Mouse (Mus musculus) adrenal gland, adult (tissue): ENCODE data around the gene Igfbp7.

ENCODE experiments used
- DNase-seq, 2 experiments: peaks; one replicate each; pipeline ENCODE4 v3.0.0; 2022 to 2023; ENCODE audit warnings: low spot score in 1 of 2; ENCODE audit not compliant: inconsistent age in 2 of 2

Gene Igfbp7

DNA sequence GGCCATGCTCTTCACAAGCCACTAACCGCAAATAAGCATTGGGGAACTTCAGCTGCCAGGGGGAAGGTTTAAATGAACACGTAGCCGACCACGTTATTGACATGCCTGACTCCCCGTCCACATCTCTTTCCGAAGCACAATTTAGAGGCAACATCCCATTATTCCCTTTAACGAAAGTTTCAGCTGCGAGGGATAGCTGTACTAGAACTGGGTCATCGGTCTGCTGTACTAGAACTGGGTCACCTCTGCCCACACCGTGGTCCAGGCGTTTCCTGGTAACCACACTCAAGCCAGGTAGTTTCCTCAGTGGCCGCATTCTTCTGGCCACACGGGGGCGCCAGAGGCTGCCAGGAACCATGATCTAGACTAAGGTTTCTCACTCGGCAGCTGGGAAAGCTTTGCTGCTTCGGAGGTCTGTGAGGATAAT, 53.5 kb downstream of the Igfbp7 start:
- DNase-seq = peak; percentile 85 to 96

DNA sequence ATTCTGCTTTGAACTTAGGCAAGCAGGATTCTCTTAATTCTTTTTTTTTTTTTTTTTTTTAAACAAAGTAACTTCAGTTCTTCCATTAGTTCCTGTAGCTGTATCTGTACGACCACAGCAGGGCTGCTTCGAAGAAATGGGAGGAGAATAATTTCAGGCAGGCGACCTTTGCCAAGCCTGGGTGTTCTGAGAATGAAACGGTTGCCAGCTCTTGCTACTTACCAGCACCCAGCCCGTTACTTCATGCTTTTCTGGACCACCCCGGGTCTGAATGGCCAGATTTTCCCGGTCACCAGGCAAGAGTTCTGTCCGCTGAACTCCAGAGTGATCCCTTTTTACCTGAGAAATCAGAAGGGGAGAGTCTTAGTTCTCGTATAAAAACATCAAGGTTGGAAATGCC, 56.1 kb downstream of the Igfbp7 start:
- no peak for DNase-seq

DNA sequence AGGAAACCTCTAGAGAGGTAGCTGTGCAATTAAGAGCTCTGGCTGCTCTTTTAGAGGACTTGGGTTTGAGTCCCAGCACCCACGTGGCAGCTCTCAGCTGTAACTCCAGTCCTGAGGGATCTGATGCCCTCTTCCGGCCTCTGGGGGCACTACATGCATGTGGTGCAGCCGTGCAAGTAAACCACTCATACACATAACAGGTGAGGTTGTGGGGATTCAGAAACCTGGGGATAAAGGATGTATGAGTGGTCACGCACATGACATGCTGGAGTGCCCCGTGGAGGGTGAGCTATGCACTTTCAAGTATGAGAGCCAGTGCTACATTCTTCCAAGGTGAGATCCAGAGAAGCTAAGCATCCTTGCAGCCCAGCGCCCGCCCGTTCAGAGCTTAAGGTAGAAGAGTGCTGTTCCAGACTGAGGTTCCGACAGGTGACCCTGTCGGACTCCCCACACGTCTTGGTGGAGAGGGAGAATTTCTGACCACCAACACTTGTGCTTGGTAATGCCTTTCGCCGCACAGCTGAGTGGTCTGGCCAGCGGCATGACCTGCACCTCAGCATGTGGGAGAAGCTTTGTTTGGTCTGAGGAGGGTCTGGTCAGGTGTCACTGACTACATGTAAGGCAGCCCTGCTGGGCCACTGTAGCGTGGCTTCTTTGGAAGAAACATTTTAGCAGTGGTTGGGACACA, 57.7 kb downstream of the Igfbp7 start:
- peak in 1 of 2 experiments; percentile 46 for DNase-seq

DNA sequence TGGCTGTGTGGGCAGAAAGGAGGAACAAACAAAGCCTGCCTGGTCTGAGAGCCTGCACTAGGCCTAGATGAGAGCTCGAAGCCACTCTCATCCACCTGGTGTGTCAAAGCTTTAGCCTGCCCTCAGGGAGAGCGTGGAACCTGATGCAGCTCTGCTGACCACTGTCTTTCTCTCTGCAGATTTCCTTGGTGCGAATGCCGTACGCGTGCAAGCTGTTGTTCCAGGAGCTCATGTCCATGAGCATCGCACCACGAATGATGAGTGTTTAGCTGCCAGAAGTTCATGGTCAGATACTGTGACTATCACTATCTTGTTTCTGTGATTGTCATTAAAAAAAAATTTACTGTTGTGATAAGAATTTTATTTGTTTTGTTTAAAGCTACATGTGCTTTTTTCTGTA, 58.9 kb downstream of the Igfbp7 start:
- peak; percentile 47 to 78 for DNase-seq

DNA sequence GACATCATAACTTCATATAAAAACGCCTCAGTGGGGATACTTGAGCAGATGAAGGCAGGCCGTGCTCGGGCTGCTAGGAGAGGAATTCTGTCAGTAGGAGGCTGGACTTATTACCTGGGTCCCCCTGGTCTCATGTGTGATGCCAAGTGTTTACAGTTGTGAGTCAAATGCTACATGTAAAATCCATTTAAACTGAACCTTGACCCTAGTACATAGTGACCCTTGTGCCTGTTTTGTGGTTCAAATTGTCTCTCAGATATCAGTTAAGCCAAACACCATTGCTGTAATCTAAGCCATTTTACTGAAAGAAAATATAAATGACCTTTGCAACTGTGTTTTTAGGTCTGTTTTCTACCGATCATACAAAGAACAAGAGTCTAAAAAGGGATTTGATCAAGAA, 67.8 kb downstream of the Igfbp7 start:
- DNase-seq = no peak

DNA sequence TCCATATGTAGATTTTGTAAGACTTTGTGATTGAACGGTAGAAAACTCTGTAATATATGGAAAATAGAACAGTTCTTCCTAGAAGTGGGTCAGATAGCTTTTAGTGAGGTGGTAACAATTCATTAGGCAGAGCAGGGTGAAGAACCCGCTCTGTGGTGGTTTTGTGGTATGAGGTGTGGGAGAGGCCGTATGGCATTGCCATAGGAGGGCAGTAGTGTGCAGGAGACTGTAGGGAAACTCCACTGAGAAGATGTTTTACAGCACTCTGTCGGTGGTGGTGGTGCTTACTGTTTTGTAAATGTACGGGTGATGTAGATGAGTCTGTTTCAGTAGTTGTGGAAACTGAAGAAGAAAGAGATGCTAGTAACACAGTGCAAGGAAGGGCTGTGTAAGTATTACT, 77.7 kb downstream of the Igfbp7 start:
- no peak for DNase-seq

DNA sequence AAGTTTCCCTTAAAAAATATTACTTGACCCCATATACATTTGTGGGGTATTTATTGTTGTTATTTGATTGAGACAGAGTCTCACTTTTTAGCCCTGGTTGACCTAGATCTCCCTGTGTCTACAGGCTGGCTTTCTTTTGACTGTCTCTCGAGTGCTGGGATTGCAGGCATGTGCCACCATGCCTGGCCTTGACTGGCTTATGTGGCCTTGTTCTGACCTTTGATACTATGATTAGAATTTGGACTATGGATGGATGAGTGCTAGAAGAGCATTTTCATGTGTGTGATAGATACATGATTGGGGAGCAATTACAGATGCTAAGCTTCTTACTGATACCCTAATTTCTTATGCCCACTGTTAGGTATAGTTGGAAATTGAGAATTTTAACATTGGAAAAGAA, 82.9 kb downstream of the Igfbp7 start:
- DNase-seq = peak; percentile 21 to 58

DNA sequence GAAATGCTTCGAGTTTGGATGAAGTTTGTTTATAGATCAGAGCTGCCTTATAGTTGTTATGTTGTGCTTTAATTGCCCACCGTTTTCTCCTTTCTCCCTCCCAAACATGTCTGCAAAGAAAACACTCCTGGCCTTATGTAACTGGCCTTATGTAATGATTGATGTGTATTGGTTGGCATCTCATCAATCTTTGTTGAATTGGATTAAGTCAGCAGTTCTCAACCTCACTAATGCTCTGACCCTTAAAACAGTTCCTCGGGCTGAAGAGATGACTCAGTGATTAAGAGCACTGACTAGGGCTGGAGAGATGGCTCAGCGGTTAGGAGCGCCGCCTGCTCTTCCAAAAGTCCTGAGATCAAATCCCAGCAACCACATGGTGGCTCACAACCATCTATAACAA, 92.9 kb downstream of the Igfbp7 start:
- peak in 1 of 2 experiments; percentile 35 for DNase-seq

DNA sequence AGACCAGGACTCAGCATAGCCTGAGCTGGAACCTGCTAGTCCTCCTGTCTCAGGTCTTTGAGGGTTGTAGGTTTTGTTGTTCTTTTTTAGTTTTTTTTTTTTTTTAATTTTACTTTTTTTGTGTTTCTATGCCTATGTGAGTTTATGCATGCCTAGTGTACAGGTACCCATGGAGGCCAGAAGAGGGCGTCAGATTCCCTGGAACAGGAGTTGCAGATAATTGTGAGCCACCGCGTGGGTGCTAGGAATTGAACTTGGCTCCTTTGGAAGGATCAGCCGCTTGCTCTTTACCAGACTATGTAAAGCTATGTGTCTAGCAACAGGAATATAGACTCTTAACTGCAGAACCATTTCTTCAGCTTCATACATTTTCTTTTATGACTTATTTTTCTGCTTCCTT, 93.6 kb downstream of the Igfbp7 start:
- no peak for DNase-seq

DNA sequence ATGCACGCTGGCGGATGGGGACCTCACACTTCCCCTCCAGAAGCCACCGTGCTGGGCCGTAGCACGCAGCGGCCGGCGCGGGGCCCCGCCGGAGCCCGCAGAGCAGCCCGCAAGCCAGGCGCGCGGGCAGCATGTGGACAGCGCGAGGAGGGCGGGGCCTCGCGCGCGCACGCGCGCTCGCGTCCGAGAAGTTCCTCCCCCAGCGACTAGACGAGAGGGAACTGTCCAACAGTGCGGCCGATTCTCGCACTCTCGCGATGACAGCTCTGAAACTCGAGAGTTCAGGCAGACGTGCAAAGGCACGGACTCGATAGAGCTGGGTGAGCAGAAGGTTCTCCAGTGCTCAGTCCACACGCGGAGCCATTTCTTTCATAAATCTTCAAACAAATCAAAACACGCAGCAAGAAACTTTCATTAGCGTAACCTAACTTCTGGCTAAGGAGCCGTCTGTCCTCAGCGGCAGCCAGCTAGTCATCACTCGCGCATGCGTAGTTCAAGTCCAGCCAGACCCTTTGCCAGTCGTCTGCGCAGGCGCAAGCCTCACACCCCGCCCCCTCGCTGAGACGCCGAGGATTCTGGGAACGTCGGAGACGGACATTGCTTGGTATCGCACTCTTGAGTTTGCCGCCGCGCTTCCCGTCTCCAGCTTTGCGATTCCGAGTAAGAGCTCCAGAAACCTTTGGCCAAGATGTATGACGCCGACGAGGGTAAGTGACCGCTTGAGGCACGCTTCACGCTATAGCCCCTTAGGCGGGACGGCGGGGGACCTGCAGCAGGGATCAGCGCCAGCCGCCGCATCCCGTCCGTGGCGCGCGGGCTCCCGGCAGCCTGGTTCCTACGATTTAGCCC, 97.7 kb downstream of the Igfbp7 start, which contains the start of the genes Noa1 and Polr2b:
Noa1 (minus strand) TSS at position 161 of the 849 bp plus-strand sequence.
Polr2b (plus strand) TSS at position 224 of the 849 bp plus-strand sequence.
- peak; percentile 98 to 99 for DNase-seq

DNA sequence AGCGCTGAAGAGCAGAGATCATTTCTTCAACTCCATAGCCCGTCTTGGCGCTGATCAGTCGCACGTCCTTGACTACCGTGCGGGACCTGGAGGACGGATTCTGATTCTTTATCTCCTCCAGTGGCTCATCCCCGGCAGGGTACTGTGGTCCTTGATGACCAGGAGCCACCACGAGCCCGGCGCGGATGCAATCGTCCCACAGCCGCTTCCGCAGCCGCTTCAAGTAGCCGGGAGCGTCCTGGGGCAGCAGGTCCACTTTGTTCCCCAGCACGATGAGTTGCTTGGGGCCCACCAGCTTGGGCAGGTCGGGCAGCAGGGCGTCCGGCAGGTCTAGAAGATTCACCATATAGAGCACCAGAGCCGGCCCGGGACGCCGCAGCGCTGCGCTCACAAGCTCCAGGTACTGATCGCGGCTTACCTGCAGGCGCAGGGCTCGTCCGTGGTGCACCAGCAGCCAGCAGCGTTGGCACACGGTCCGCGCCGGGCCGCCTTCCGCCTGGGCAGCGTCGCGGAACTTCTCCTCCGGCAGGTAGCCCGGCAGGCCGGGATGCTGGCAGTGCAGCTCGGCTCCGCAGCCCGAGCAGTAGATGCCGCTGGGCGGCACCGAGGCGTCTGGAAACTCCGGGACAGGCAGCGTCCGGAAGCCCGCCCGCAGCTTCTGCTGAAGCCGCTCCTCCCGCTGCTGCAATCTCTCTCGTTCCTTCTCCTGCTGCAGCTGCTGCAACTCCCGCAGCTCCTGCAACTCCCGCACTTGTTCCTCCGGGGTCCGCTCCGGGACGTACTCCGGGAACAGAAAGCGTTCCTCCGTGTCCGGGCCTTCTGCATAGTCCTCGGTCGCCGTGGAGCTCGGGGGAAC, 98.6 kb downstream of the Igfbp7 start:
- peak in 1 of 2 experiments; percentile 66 for DNase-seq

DNA sequence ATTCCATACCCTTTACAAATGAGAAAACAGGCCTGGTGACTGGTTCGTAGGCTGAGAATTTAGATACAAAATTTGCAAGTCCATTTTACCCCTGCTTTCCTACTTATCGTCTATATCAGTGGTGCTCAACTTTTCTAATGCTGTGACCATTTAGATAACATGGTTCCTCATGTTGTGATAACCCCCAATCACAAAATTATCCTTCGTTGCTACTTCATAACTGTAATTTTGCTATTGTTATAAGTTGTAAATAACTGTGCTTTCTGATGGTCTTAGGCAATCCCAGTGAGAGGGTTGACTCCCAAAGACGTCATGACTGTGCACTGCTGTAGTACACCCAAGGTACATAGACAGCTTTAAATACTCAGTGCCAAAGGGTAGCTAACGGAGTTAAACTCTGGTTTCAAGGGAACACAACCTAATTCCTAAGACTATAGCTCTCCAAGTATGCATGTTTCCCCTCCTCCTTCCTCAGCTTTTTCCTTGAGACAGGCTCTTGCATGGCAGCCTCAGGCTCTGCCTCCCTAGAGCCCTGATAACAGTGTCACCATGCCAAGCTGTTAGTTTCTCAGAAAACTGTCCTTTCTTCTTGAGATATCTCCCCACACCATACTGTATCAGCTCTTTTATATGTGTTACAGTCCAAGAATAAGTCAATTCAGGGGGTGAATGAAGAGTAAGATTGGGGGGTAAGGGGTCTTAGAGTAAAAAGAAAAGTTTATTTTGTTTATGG, 99.9 kb downstream of the Igfbp7 start:
- no peak for DNase-seq

DNA sequence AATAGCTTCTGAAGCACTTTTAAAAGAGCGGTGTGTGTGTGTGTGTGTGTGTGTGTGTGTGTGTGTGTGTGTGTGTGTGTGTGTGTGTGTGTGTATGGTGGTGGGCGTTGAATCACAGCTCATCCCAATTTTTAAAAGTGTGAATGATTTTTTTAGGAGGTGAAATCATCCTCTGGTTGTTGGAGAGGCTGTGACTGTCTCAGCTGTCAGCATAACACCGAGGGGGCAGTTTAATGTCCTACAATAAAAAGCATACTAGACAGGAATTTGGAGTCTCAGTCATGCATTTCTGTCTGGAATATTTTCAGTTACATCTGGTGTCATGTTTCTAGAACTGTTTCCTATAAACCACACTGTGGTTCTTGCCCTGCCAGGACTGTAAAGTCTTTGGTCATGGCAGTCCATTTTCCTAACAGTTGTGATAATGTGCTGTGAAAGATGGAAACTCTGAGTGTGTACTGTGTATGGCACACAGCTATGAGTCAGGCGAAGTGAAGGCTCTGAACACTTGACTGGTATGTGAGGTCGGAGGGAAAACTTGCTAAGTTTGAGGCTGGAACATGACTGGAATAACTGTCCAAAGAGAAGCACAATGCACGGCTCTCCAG, 106.4 kb downstream of the Igfbp7 start:
- DNase-seq = no peak

DNA sequence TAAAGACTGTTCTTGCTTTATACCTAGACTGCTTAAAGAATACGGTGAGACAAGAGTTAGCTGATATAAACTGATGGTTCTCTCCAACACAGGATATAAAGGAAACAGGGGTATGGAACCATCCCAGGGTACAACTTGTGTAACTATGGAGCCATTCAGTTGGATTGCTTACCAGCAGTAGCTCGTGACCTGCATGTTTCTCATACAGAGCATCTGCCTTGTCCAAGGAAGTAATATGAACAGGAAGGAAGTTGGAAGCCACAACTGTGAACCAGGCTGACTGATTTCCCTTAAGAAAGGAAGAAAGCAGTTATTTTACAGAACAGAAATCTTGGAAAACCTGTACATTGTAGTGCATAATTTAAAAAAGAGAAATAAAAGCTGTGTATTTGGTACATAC, 108.4 kb downstream of the Igfbp7 start:
- DNase-seq = no peak
